Mouse (Mus musculus) erythroblast, embryonic 14.5 days (primary cell): ENCODE measurements around the gene Strap. TPM values are rescaled to one million over a fixed set of nuclear protein-coding genes. Genes with fewer than 3 reads are reported as not detected.

ENCODE experiments used
- H3K27me3 ChIP-seq: 2 replicates; pipeline ENCODE4 v1.6.1; 2012; ENCODE audit warnings: inconsistent platforms; ENCODE audit not compliant: control insufficient read depth
- H3K36me3 ChIP-seq: 2 replicates; pipeline ENCODE4 v1.6.1; 2012; ENCODE audit warnings: mild to moderate bottlenecking, inconsistent platforms; ENCODE audit not compliant: control insufficient read depth
- H3K4me1 ChIP-seq: 2 replicates; pipeline ENCODE4 v1.6.1; 2012; ENCODE audit warnings: inconsistent platforms; ENCODE audit not compliant: control insufficient read depth
- H3K4me3 ChIP-seq: replicated peaks from 2 replicates; pipeline ENCODE3; 2012; ENCODE audit warnings: moderate library complexity, mild to moderate bottlenecking, inconsistent platforms
- H3K9me3 ChIP-seq: 2 replicates; pipeline ENCODE4 v1.6.1; 2012; ENCODE audit warnings: low read length, inconsistent platforms, mixed read lengths; ENCODE audit not compliant: control insufficient read depth
- GATA1 ChIP-seq: IDR thresholded peaks from 2 replicates; pipeline ENCODE4 v1.6.1; 2012; ENCODE audit warnings: low read length, inconsistent platforms, mixed read lengths
- TAL1 ChIP-seq: IDR thresholded peaks from 3 replicates; pipeline ENCODE4 v1.6.1; 2012; ENCODE audit warnings: low read length, inconsistent platforms, mixed read lengths
- polyA plus RNA-seq: library from polyadenylated mRNA; stranded (reverse); fragments of >175 nt; gene quantifications from 2 replicates; pipeline ENCODE4 v1.2.3, GENCODE M21; 2012

Strap gene
- polyA plus RNA-seq, 1 experiment: 1.6 TPM

DNA sequence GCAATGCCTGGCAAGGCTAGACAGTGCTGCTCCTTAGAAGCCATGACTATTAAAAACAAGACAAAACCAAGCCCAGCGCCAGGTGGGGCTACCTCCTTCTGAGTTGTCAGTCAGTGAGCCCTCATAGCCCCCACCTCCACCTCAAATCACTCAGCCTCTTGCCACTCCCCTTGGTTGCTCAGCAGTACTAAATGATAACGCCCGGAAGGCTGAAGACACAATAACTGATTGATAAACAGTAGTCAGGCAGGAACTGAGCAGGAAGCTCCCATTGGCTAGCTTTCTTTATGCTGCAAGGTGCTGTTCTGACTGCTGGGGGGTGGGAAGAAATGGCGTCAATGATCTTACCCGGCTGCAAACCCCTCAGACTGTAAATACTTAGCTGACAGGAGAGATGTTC, 18.1 kb upstream of the Strap start:
- Histone ChIP-seq H3K4me1 (no peaks in the 10 kb centered on the region), H3K36me3 (no peaks in the 10 kb centered on the region), H3K4me3 (no peak overlapping the region), H3K27me3 (no peaks in the 10 kb centered on the region), H3K9me3 (peaks cover 5% of the 10 kb centered on the region; the same call in 1 of the 2 replicates)
- TF ChIP-seq TAL1 (no peak), GATA1 (no peak)

DNA sequence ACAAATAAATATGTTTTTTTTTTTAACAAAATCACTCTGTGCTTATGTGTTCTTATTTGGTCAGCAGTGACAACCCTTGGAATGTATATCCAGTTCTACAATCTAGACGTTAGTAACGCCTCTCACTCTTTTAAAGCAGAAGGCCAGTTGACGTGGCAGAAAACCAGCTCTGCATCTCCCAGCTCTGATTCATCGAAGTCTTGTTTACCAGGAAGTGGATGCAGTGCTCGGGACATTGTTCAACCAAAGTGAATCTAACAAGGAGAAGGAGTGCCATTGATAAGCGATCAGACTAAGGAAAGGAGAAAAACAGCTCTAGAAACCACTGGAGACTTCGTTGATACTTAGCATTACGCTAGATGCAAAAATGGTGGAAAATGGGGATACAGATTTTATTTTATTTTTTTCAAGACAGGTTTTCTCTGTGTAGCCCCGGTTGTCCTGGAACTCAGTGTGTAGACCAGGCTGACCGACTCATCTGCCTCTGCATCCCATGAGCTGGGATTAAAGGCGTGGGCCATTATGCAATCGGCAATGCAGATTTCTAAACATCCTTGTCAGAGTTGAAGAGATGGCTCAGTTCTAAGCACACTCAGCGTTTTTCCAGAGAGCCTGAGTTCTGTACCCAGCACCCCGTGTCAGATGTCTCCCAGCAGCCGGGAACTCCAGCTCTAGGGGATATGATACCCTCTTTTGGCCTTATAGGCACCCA, 12.5 kb upstream of the Strap start:
- Histone ChIP-seq H3K4me3 (no peak overlapping the region), H3K36me3 (no peaks in the 10 kb centered on the region), H3K9me3 (peaks cover 5% of the 10 kb centered on the region; the same call in 1 of the 2 replicates), H3K4me1 (no peaks in the 10 kb centered on the region), H3K27me3 (no peaks in the 10 kb centered on the region)
- TF ChIP-seq TAL1 (no peak), GATA1 (no peak)

DNA sequence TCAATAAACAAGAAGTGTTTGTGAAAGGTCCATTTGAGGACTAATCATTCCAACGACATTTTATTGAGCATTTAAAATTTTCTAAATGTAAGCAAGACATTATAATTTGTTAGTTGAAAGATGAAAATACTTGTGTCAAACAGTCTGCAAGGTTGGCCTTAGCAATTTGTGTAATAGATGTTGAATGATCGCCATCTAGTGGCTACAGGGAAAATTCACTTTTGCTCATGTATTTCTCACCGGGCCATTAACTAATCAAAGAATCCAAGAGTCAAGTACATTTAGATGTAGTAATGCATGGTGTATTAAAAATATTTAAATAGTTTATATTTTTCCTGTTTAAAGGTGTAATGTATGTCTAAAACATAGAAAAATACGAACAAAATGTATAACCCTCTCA, 11.0 kb upstream of the Strap start:
- no peaks in the 10 kb centered on the region for H3K36me3 ChIP-seq
- no peaks in the 10 kb centered on the region for H3K4me1 ChIP-seq
- peaks cover 5% of the 10 kb centered on the region; the same call in 1 of the 2 replicates for H3K9me3 ChIP-seq
- no peak overlapping the region for H3K4me3 ChIP-seq
- H3K27me3 ChIP-seq: peaks cover 3% of the 10 kb centered on the region
- TF ChIP-seq TAL1: no peak
- TF ChIP-seq GATA1: no peak

DNA sequence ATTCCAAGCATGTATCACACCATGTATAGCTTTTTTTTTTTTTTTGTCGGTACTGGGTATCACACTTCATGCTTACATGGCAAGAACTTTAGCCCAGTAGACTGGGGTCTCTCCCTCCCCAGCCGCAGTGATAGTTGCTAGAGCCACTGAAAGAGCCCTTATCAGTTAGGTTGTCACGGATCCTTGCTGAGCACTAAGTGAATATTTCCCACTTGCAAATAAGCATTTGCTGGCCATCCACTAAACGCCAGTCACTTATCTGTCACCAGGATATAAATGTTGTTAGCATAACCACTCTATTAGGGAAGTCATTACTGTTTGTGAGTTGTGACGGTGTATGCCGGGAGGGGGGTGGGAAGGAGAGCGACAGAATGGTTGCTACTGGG, 425 bp upstream of the Strap start:
- peaks cover 39% of the 10 kb centered on the region for H3K4me1 ChIP-seq
- H3K4me3 ChIP-seq: peak overlapping the region; percentile 100
- no peaks in the 10 kb centered on the region for H3K9me3 ChIP-seq
- peaks cover 28% of the 10 kb centered on the region for H3K36me3 ChIP-seq
- TF ChIP-seq GATA1: no peak
- TF ChIP-seq TAL1: no peak
- peaks cover 7% of the 10 kb centered on the region for H3K27me3 ChIP-seq

DNA sequence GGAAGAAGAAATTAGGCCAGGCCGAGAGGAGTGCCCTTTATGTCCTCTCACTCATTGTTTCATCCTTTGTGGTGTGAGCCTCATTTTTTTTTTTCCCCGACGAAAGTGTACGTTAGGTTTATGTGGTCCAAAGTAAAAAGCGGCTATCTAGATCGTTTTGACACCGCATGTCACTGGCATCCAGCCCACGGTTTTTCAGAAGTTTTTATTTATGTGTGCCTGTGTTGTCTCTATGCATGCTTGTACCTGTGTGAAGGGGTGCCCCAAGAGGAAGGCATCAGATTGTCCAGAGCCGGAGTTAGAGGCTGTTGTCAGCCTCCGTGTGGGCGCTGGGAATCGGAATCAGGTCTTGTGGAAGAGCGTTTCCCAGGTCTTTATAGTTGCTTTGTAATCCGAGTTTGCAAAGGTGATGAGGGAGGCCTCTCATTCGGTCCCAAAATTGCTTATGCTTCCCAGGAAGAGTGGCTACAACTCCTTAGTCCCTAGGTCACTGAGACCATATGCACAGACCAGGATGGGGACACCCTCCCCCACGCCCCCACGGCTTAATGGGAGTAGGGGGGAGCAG, 877 bp downstream of the Strap start:
- Histone ChIP-seq H3K27me3 (peaks cover 4% of the 10 kb centered on the region), H3K36me3 (peaks cover 41% of the 10 kb centered on the region), H3K4me3 (peak overlapping the region; percentile 100), H3K9me3 (peaks cover 7% of the 10 kb centered on the region), H3K4me1 (peaks cover 49% of the 10 kb centered on the region)
- no peak for TF ChIP-seq GATA1
- TF ChIP-seq TAL1: no peak

DNA sequence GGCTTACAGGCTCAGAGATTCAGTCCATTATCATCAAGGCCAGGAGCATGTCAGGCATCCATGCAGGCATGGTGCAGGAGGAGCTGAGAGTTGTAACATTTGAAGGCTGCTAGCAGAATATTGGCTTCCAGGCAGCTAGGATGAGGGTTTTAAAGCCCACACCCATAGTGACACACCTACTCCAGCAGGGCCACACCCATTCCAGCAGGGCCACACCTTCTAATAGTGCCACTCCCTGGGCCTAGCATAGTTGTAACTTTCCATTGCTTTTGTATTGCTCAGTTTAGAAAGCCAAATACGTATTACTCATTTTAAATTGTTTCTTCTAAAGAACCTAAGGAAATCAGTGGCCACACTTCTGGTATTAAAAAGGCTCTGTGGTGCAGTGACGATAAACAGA, 6.1 kb downstream of the Strap start:
- peaks cover 39% of the 10 kb centered on the region for H3K4me1 ChIP-seq
- H3K36me3 ChIP-seq: peaks cover 93% of the 10 kb centered on the region
- peaks cover 11% of the 10 kb centered on the region for H3K9me3 ChIP-seq
- no peaks in the 10 kb centered on the region for H3K27me3 ChIP-seq
- TF ChIP-seq TAL1 (no peak), GATA1 (no peak)
- no peak overlapping the region for H3K4me3 ChIP-seq

DNA sequence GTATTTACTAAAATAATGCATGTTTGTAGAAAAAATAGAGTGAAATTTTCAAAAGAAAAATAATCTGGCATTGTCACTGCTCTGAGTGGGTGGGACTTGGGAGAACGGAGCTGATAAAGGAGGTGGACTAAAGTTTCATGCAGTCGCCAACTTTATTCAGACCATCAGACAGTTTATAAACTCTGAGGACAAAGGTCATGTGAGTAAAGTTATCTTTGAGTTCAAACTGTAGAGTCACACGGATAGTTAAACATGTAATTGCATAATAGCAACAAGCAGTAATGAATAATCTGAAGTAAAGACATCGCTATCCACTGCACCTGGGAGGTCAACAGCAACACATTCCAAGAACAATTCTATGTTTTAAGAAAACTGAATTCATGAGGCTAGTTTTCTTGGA, 9.8 kb downstream of the Strap start:
- H3K9me3 ChIP-seq: peaks cover 11% of the 10 kb centered on the region
- TF ChIP-seq GATA1 (no peak), TAL1 (no peak)
- H3K27me3 ChIP-seq: no peaks in the 10 kb centered on the region
- H3K4me1 ChIP-seq: peaks cover 18% of the 10 kb centered on the region
- no peak overlapping the region for H3K4me3 ChIP-seq
- H3K36me3 ChIP-seq: peaks cover 98% of the 10 kb centered on the region

DNA sequence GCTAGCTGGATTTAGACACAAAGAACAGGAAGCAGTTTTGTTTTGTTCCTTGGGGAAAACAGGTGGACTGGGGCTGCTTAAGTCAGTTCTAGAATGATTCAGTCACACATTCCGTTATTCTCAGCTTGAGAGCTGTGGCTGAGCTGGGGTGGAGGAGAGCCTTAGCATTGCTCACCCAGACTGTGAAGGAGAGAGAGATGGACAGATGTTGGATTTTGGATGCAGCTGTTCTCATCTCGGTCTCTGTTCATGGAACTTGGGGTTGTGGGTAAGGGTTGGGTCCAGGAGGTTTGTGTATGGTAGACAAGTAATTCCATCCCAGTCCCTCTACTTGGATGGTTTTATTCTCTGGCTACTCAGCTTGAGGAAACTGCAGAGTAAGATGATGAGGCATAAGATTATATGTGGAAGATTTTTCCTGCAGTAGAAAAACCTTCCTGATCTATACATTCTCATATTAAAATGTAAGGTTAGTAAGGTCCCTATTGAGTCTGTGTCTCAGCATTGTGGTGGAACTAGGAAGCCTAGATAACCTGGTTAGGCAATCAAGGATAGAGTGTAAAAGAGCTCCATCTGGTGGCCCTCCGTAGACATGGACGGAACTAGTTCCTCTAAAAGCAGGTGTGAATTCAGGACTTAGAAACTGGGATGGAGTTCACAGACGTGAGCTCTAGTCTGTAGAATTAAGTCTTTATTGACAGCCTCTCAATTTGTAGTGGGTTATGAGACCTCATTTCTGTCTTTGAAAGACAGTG, 12.5 kb downstream of the Strap start:
- H3K4me1 ChIP-seq: peaks cover 6% of the 10 kb centered on the region
- no peaks in the 10 kb centered on the region for H3K9me3 ChIP-seq
- peaks cover 96% of the 10 kb centered on the region for H3K36me3 ChIP-seq
- no peak overlapping the region for H3K4me3 ChIP-seq
- TF ChIP-seq TAL1 (no peak), GATA1 (no peak)
- no peaks in the 10 kb centered on the region for H3K27me3 ChIP-seq
